Mouse (Mus musculus) erythroblast, embryonic 14.5 days (primary cell): ENCODE results near the gene Styxl1.

Experiments
- GATA1 ChIP-seq: IDR thresholded peaks from 2 replicates; pipeline ENCODE4 v1.6.1; 2012; ENCODE audit warnings: low read length, inconsistent platforms, mixed read lengths
- TAL1 ChIP-seq: IDR thresholded peaks from 3 replicates; pipeline ENCODE4 v1.6.1; 2012; ENCODE audit warnings: low read length, inconsistent platforms, mixed read lengths

GRCm38 (mm10) chr5:135751041-135751440 is 27.1 kb downstream of the Styxl1 start:
- TF ChIP-seq GATA1 (no peak), TAL1 (no peak)
